Mouse (Mus musculus): ENCODE data around the gene Gprc5a. TPM values are rescaled to one million over a fixed set of nuclear protein-coding genes. Genes with fewer than 3 reads are reported as not detected.
A peak's percentile ranks its signal among the peaks of the same experiment; 100 is the strongest.

Gene Gprc5a
- polyA plus RNA-seq (2015; fragmentation: Nextera tagmentation; extraction: Ambion mirVana), result 0.40 and 3.3 TPM in 2 replicates

- ATAC-seq (ENCODE audit: low FRiP score), result peak; percentile 47
- Histone ChIP-seq H3K4me1 (peaks cover 7% of the 10 kb centered on the region; the same call in 1 of the 2 replicates), H3K27me3 (replicated peaks) (peaks cover 14% of the 10 kb centered on the region; the same call in 1 of the 2 replicates), H3K4me2 (peak within 1 kb of the TSS; percentile 90), H3K9me3 (replicated peaks) (no peaks in the 10 kb centered on the region), H3K27ac (replicated peaks) (no peak within 1 kb of the TSS), H3K9ac (replicated peaks) (peak within 1 kb of the TSS; percentile 24; the same call in 1 of the 2 replicates), H3K4me3 (replicated peaks) (peak within 1 kb of the TSS; percentile 43), H3K36me3 (no peaks in the 10 kb centered on the region)
- WGBS, result under 1% methylated on average over 44 of the region's 44 CpGs
Measured at GRCm38 (mm10) chr6:135065236-135065957, at the start of gene Gprc5a. Gprc5a (plus strand) TSS chr6:135065651.

- ATAC-seq (ENCODE audit: low FRiP score), result no peak
- H3K27me3 ChIP-seq (replicated peaks), result no peaks in the 10 kb centered on the region
- H3K4me3 ChIP-seq (replicated peaks), result no peak overlapping the region
- H3K9me3 ChIP-seq (replicated peaks), result no peaks in the 10 kb centered on the region
- H3K36me3 ChIP-seq, result peaks cover 85% of the 10 kb centered on the region
- peaks cover 5% of the 10 kb centered on the region for H3K4me1 ChIP-seq
- 97% methylated on average over 11 of the region's 11 CpGs for WGBS
- no peak overlapping the region for H3K27ac ChIP-seq (replicated peaks)
- H3K4me2 ChIP-seq, result no peak overlapping the region
- no peak overlapping the region for H3K9ac ChIP-seq (replicated peaks)
Measured at GRCm38 (mm10) chr6:135017211-135017610, 48.2 kb upstream of the Gprc5a start.

DNA sequence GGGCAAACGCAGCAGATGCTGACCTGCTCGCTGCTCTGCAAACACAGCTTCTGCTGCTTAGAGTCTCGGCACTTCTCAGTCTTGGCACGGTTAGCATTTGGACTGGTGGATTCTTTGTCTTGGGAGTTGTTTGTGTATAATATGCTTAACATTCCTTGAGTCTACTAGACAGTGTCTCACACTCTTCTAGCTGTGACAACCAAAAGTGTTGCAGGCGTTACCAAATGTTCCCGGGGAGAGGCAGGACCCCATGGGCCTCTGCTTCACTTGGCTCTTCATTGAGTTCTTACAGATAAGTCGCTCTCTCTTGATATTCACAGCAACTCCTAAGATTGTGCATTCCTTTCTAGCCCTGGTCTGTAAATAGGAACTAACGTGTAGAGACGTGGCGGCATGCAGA, 45.9 kb upstream of the Gprc5a start:
- Histone ChIP-seq H3K27me3 (replicated peaks) (no peaks in the 10 kb centered on the region), H3K9ac (replicated peaks) (no peak overlapping the region), H3K27ac (replicated peaks) (no peak overlapping the region), H3K4me2 (no peak overlapping the region), H3K4me3 (replicated peaks) (no peak overlapping the region), H3K9me3 (replicated peaks) (no peaks in the 10 kb centered on the region), H3K36me3 (peaks cover 98% of the 10 kb centered on the region), H3K4me1 (no peaks in the 10 kb centered on the region)
- no peak for ATAC-seq (ENCODE audit: low FRiP score)
- 96% methylated on average over 10 of the region's 10 CpGs for WGBS

- ATAC-seq (ENCODE audit: low FRiP score), result no peak
- peaks cover 81% of the 10 kb centered on the region for H3K36me3 ChIP-seq
Measured at GRCm38 (mm10) chr6:135021633-135022032, 43.8 kb upstream of the Gprc5a start.

GRCm38 (mm10) chr6:135023379-135023778, 42.1 kb upstream of the Gprc5a start:
- no peaks in the 10 kb centered on the region for H3K4me1 ChIP-seq
- WGBS, result 91% methylated on average over 14 of the region's 14 CpGs

More at GRCm38 (mm10) chr6:135021633-135022032, 43.8 kb upstream of the Gprc5a start:
- H3K9ac ChIP-seq (replicated peaks), result no peak overlapping the region
- no peak overlapping the region for H3K27ac ChIP-seq (replicated peaks)
- no peaks in the 10 kb centered on the region for H3K27me3 ChIP-seq (replicated peaks)
- no peak overlapping the region for H3K4me3 ChIP-seq (replicated peaks)
- H3K4me1 ChIP-seq, result no peaks in the 10 kb centered on the region
- H3K9me3 ChIP-seq (replicated peaks), result no peaks in the 10 kb centered on the region
- WGBS, result 94% methylated on average over 3 of the region's 3 CpGs
- H3K4me2 ChIP-seq, result no peak overlapping the region

GRCm38 (mm10) chr6:135024781-135025420, 40.5 kb upstream of the Gprc5a start:
- no peak for ATAC-seq (ENCODE audit: low FRiP score)
- no peak overlapping the region for H3K4me2 ChIP-seq
- no peaks in the 10 kb centered on the region for H3K27me3 ChIP-seq (replicated peaks)
- peaks cover 49% of the 10 kb centered on the region for H3K36me3 ChIP-seq
- no peaks in the 10 kb centered on the region for H3K4me1 ChIP-seq
- 95% methylated on average over 1 of the region's 1 CpGs for WGBS
- H3K9me3 ChIP-seq (replicated peaks), result no peaks in the 10 kb centered on the region
- H3K27ac ChIP-seq (replicated peaks), result no peak overlapping the region
- H3K4me3 ChIP-seq (replicated peaks), result no peak overlapping the region
- H3K9ac ChIP-seq (replicated peaks), result no peak overlapping the region

More at GRCm38 (mm10) chr6:135023379-135023778, 42.1 kb upstream of the Gprc5a start:
- ATAC-seq (ENCODE audit: low FRiP score), result no peak
- H3K27ac ChIP-seq (replicated peaks), result no peak overlapping the region
- H3K4me2 ChIP-seq, result no peak overlapping the region
- H3K36me3 ChIP-seq, result peaks cover 63% of the 10 kb centered on the region
- no peaks in the 10 kb centered on the region for H3K27me3 ChIP-seq (replicated peaks)
- H3K4me3 ChIP-seq (replicated peaks), result no peak overlapping the region
- H3K9ac ChIP-seq (replicated peaks), result no peak overlapping the region
- H3K9me3 ChIP-seq (replicated peaks), result no peaks in the 10 kb centered on the region

DNA sequence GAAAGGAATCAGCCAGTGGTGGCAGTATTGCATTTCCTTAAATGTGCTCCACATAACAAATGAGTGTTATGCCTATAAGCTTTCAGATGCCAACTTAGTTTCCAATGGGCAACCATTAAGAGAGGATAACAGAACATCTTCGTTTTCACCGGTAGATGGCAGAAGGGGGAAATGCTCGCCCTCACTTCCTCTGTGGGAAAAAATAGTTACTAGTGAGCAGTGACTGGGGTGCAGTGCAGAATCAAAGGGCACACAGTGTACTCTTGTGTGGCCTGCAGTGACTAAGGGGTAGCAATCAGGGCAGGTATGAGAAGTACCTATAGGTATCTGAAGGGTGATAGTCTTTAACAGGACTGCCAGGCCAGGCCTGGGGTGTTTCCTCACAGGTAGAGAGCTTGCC, 39.2 kb upstream of the Gprc5a start:
- no peak overlapping the region for H3K9ac ChIP-seq (replicated peaks)
- no peaks in the 10 kb centered on the region for H3K4me1 ChIP-seq
- no peaks in the 10 kb centered on the region for H3K27me3 ChIP-seq (replicated peaks)
- no peaks in the 10 kb centered on the region for H3K9me3 ChIP-seq (replicated peaks)
- no peak overlapping the region for H3K4me3 ChIP-seq (replicated peaks)
- 11% methylated on average over 3 of the region's 3 CpGs for WGBS
- ATAC-seq (ENCODE audit: low FRiP score), result peak; percentile 43
- no peak overlapping the region for H3K27ac ChIP-seq (replicated peaks)
- peaks cover 36% of the 10 kb centered on the region for H3K36me3 ChIP-seq
- H3K4me2 ChIP-seq, result no peak overlapping the region

GRCm38 (mm10) chr6:135026755-135027154, 38.7 kb upstream of the Gprc5a start:
- Histone ChIP-seq H3K36me3 (peaks cover 31% of the 10 kb centered on the region), H3K27me3 (replicated peaks) (no peaks in the 10 kb centered on the region), H3K27ac (replicated peaks) (no peak overlapping the region), H3K4me2 (no peak overlapping the region), H3K4me1 (no peaks in the 10 kb centered on the region), H3K9me3 (replicated peaks) (no peaks in the 10 kb centered on the region), H3K4me3 (replicated peaks) (no peak overlapping the region), H3K9ac (replicated peaks) (no peak overlapping the region)
- no peak for ATAC-seq (ENCODE audit: low FRiP score)
- 79% methylated on average over 2 of the region's 2 CpGs for WGBS

DNA sequence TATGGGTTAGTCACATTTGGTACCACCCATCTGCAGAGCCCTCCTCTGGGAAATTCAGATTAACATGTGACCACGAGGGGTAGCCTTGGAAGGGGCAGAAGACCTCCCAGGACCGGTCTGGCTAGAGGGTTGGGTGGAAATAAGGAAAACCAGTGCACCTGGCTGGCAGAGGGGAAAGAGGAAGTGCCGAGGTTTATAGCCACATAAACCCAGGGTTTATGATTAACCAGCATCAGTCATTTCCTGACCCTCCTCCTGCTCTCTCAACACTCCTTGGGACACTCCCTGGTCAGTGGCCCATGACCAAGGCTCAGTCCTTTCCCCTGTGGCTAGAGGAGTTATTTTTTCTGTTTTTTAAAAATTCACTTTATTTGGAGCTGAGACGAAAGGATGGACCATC, 36.2 kb upstream of the Gprc5a start:
- Histone ChIP-seq H3K4me3 (replicated peaks) (no peak overlapping the region), H3K27ac (replicated peaks) (no peak overlapping the region), H3K4me2 (no peak overlapping the region), H3K4me1 (no peaks in the 10 kb centered on the region), H3K9me3 (replicated peaks) (no peaks in the 10 kb centered on the region), H3K9ac (replicated peaks) (no peak overlapping the region), H3K27me3 (replicated peaks) (no peaks in the 10 kb centered on the region), H3K36me3 (peaks cover 7% of the 10 kb centered on the region)
- ATAC-seq (ENCODE audit: low FRiP score), result no peak
- WGBS, result 45% methylated on average over 4 of the region's 4 CpGs

DNA sequence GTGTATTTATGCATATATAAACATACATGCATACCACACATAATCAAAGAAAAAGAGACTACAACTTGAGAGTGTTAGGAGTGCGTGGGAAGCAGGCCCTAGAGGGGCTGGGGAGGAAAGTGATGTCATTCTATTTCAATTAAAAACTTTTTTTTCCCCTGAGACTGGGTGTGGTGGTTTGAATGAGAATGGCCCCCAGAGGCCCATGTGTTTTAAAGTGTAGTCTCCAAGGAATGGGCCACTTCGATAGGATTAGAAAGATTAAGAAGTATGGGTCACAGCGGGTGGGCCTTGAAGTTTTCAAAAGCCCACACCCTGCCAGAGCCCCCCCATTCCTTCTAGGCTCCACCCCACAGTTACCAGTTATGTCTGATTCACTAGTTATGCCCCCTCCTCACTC, 26.8 kb upstream of the Gprc5a start:
- no peaks in the 10 kb centered on the region for H3K36me3 ChIP-seq
- ATAC-seq (ENCODE audit: low FRiP score), result no peak
- no peak overlapping the region for H3K4me3 ChIP-seq (replicated peaks)
- 0 out of 2 replicates have a peak, but pooled peaks cover 4% of the 10 kb centered on the region for H3K27me3 ChIP-seq (replicated peaks)
- no peak overlapping the region for H3K9ac ChIP-seq (replicated peaks)
- 59% methylated on average over 3 of the region's 3 CpGs for WGBS
- no peak overlapping the region for H3K4me2 ChIP-seq
- H3K4me1 ChIP-seq, result peaks cover 10% of the 10 kb centered on the region
- H3K27ac ChIP-seq (replicated peaks), result no peak overlapping the region
- no peaks in the 10 kb centered on the region for H3K9me3 ChIP-seq (replicated peaks)

- 0 out of 2 replicates have a peak overlapping the region, but pooled peaks have one; percentile 26 for H3K9ac ChIP-seq (replicated peaks)
- no peaks in the 10 kb centered on the region for H3K9me3 ChIP-seq (replicated peaks)
- 4% methylated on average over 21 of the region's 21 CpGs for WGBS
- H3K4me3 ChIP-seq (replicated peaks), result peak overlapping the region; percentile 30
- H3K4me2 ChIP-seq, result peak overlapping the region; percentile 56
- no peaks in the 10 kb centered on the region for H3K36me3 ChIP-seq
- H3K27ac ChIP-seq (replicated peaks), result no peak overlapping the region
- H3K27me3 ChIP-seq (replicated peaks), result 0 out of 2 replicates have a peak, but pooled peaks cover 4% of the 10 kb centered on the region
- peak; percentile 35; the same call in 1 of the 2 replicates for ATAC-seq (ENCODE audit: low FRiP score)
- peaks cover 10% of the 10 kb centered on the region for H3K4me1 ChIP-seq
Measured at GRCm38 (mm10) chr6:135040275-135040871, 25.1 kb upstream of the Gprc5a start.

Measured in neural tube, embryonic 15.5 days (tissue).